Mouse (Mus musculus) neural tube, embryonic 15.5 days (tissue): ENCODE measurements around the gene Flt4. TPM values are rescaled to one million over a fixed set of nuclear protein-coding genes. Genes with fewer than 3 reads are reported as not detected.

Source experiments
- ATAC-seq: fragments of 200-750 bp; cut with Nextera tagmentation; 2 replicates; pipeline ENCODE4 v1.8.0; 2017; ENCODE audit warnings: mild to moderate bottlenecking, moderate TSS enrichment, moderate library complexity; ENCODE audit not compliant: low FRiP score
- H3K27ac ChIP-seq: fragments of 300-500 bp; sonication (generic); replicated peaks from 2 replicates; pipeline ENCODE4 v1.5.1; 2015; ENCODE audit warnings: mild to moderate bottlenecking, inconsistent platforms
- H3K27me3 ChIP-seq: fragments of 300-500 bp; sonication (generic); replicated peaks from 2 replicates; pipeline ENCODE4 v1.6.1; 2015; ENCODE audit warnings: inconsistent platforms
- H3K36me3 ChIP-seq: fragments of 300-500 bp; sonication (generic); 2 replicates; pipeline ENCODE4 v1.6.1; 2015; ENCODE audit warnings: inconsistent platforms
- H3K4me1 ChIP-seq: fragments of 300-500 bp; sonication (generic); 2 replicates; pipeline ENCODE4 v1.6.1; 2015; ENCODE audit warnings: inconsistent platforms
- H3K4me2 ChIP-seq: fragments of 300-500 bp; sonication (generic); 2 replicates; pipeline ENCODE4 v1.6.1; 2015; ENCODE audit warnings: inconsistent platforms, mild to moderate bottlenecking, moderate library complexity
- H3K4me3 ChIP-seq: fragments of 300-500 bp; sonication (generic); replicated peaks from 2 replicates; pipeline ENCODE4 v1.5.1; 2015; ENCODE audit warnings: mild to moderate bottlenecking, inconsistent platforms
- H3K9ac ChIP-seq: fragments of 300-500 bp; sonication (generic); replicated peaks from 2 replicates; pipeline ENCODE4 v1.6.1; 2015; ENCODE audit warnings: mild to moderate bottlenecking, inconsistent platforms
- H3K9me3 ChIP-seq: fragments of 300-500 bp; sonication (generic); replicated peaks from 2 replicates; pipeline ENCODE4 v1.6.1; 2016; ENCODE audit warnings: inconsistent platforms
- WGBS: fragments of 180-500 bp; shearing (Covaris S2); methylation state at CpG from one replicate; pipeline ENCODE4 v1.1.7; 2015; ENCODE audit warnings: mixed read lengths; 5-methylcytosine and 5-hydroxymethylcytosine counted together
- polyA plus RNA-seq: library from polyadenylated mRNA; unstranded; fragments of >200 nt; fragmentation: Nextera tagmentation; extraction: Ambion mirVana; gene quantifications from 2 replicates; pipeline ENCODE4 v1.2.1, GENCODE M21; 2015

Flt4 gene
- polyA plus RNA-seq, 1 experiment from 2014 or later: 1.7 TPM

DNA sequence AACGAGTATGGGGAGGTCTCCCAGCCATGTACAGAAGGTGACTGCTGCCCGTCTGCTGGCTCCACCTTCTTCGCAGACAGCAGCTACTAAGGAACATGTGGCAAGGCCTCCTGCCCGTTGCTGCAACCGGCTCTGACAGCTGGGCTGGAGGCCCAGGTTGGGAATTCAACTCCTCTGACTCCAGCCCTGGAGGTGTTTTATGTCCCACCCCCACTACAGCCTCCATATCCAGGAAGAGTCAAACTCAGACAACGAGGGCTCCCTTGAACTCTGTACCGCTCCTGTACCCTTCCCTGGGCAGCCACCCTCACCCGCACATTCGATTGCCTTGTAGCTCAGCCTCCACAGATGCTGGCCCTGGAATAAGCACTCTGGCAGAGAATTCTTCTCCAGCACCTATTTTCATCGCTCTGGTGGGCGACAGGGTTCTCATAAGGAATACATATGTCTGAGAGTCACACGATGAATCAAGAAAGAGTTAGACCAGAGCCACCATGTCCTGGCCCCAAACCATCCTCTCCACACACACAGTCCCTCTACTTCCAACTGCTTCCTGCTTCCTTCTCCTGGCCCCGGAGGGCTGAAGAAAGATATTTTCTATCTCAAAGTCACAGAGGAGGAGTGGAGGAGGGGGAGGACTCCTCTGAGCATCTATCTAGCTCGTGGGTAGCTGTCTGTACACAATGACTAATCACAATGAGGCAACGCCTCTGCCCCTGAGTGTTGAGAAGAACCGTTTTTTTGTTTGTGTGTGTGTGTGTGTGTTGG is 42.1 kb downstream of the Flt4 start:
- ATAC-seq: no peak
- WGBS: 76% methylated on average over 16 of the region's 16 CpGs
- Histone ChIP-seq H3K27ac (no peak overlapping the region), H3K27me3 (no peaks in the 10 kb centered on the region), H3K4me1 (peaks cover 4% of the 10 kb centered on the region; the same call in 1 of the 2 replicates), H3K4me2 (no peak overlapping the region), H3K4me3 (no peak overlapping the region), H3K9me3 (no peaks in the 10 kb centered on the region), H3K36me3 (no peaks in the 10 kb centered on the region), H3K9ac (no peak overlapping the region)

- H3K27me3 ChIP-seq: no peaks in the 10 kb centered on the region
- no peak overlapping the region for H3K4me3 ChIP-seq
- H3K9ac ChIP-seq: no peak overlapping the region
- WGBS: 90% methylated on average over 10 of the region's 10 CpGs
- H3K36me3 ChIP-seq: no peaks in the 10 kb centered on the region
- no peak overlapping the region for H3K4me2 ChIP-seq
- no peak for ATAC-seq
- H3K9me3 ChIP-seq: no peaks in the 10 kb centered on the region
- H3K27ac ChIP-seq: no peak overlapping the region
- peaks cover 4% of the 10 kb centered on the region; the same call in 1 of the 2 replicates for H3K4me1 ChIP-seq
Observed at GRCm38 (mm10) chr11:49651762-49652322, 42.8 kb downstream of the Flt4 start.

DNA sequence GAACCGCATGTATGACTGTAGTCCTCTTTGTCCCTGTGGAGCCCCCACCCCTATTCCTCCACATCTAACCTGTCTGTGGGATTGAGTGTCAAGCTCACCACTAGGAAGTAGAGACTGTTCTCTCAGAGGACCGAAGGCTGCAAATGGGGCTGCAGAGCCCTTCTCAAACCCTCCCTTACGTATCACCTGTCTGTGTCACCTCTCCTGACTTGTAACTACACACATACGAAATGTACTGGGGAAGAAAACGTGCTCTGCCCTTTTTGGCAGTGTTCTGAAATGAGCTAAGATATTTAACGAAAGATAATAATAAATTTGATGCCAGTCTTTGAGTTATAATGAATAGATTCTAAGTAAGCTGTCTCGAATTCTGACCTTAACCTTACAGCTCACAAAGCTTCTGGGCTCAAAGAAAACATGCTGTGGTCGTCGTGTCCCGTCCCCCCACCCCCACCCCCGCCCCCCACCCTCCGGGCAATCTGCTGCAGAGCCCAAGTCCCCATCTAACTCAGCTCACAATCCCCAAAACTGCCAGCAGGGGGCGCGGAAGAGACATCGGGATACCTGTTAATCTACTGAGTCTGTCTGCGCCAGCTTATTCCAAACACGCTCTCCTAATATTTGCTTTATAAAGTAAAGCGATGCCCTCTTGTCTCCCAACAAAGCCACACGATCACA is 43.5 kb downstream of the Flt4 start:
- Histone ChIP-seq H3K36me3 (no peaks in the 10 kb centered on the region), H3K4me1 (peaks cover 4% of the 10 kb centered on the region; the same call in 1 of the 2 replicates), H3K4me3 (no peak overlapping the region), H3K27ac (no peak overlapping the region), H3K9me3 (no peaks in the 10 kb centered on the region), H3K4me2 (peak overlapping the region; percentile 41), H3K27me3 (no peaks in the 10 kb centered on the region), H3K9ac (no peak overlapping the region)
- ATAC-seq: peak; percentile 76; the same call in 1 of the 2 replicates
- 23% methylated on average over 19 of the region's 19 CpGs for WGBS

DNA sequence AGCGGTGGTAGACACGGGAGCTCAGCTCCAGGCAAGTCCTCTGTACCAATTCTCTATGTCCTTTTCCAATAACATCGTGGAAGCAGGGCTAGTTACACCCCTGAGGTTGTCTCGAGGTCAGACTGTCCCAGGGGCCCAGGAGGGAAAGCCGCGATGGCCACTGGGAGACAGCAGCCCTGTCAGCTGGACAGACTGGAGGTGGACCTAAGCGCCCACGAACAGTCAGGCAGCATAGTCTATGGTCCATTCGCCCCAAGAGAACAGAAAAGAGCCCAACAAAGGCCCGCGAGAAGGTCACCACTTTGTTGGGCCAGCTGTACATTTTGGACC is 44.0 kb downstream of the Flt4 start:
- no peaks in the 10 kb centered on the region for H3K27me3 ChIP-seq
- peak; percentile 58; the same call in 1 of the 2 replicates for ATAC-seq
- no peak overlapping the region for H3K4me3 ChIP-seq
- H3K9me3 ChIP-seq: no peaks in the 10 kb centered on the region
- H3K36me3 ChIP-seq: no peaks in the 10 kb centered on the region
- peaks cover 4% of the 10 kb centered on the region; the same call in 1 of the 2 replicates for H3K4me1 ChIP-seq
- no peak overlapping the region for H3K9ac ChIP-seq
- H3K4me2 ChIP-seq: peak overlapping the region; percentile 41
- 38% methylated on average over 11 of the region's 11 CpGs for WGBS
- H3K27ac ChIP-seq: no peak overlapping the region

- no peaks in the 10 kb centered on the region for H3K36me3 ChIP-seq
- no peak overlapping the region for H3K27ac ChIP-seq
- no peaks in the 10 kb centered on the region for H3K27me3 ChIP-seq
- H3K4me2 ChIP-seq: no peak overlapping the region
- no peak overlapping the region for H3K9ac ChIP-seq
- H3K4me3 ChIP-seq: no peak overlapping the region
- ATAC-seq: no peak
- H3K9me3 ChIP-seq: no peaks in the 10 kb centered on the region
- peaks cover 4% of the 10 kb centered on the region; the same call in 1 of the 2 replicates for H3K4me1 ChIP-seq
- 91% methylated on average over 5 of the region's 5 CpGs for WGBS
Observed at GRCm38 (mm10) chr11:49654651-49655050, 45.6 kb downstream of the Flt4 start.

GRCm38 (mm10) chr11:49655501-49655900 is 46.4 kb downstream of the Flt4 start:
- Histone ChIP-seq H3K36me3 (no peaks in the 10 kb centered on the region), H3K9me3 (no peaks in the 10 kb centered on the region), H3K27me3 (no peaks in the 10 kb centered on the region), H3K27ac (no peak overlapping the region), H3K4me3 (no peak overlapping the region), H3K4me2 (no peak overlapping the region), H3K4me1 (peaks cover 4% of the 10 kb centered on the region; the same call in 1 of the 2 replicates), H3K9ac (no peak overlapping the region)
- no peak for ATAC-seq

GRCm38 (mm10) chr11:49658065-49658464 is 49.0 kb downstream of the Flt4 start:
- no peak for ATAC-seq
- Histone ChIP-seq H3K4me3 (no peak overlapping the region), H3K36me3 (no peaks in the 10 kb centered on the region), H3K9me3 (no peaks in the 10 kb centered on the region), H3K27me3 (no peaks in the 10 kb centered on the region), H3K4me1 (peaks cover under 1% of the 10 kb centered on the region; the same call in 1 of the 2 replicates), H3K4me2 (no peak overlapping the region), H3K27ac (no peak overlapping the region), H3K9ac (no peak overlapping the region)
- WGBS: 90% methylated on average over 4 of the region's 4 CpGs

DNA sequence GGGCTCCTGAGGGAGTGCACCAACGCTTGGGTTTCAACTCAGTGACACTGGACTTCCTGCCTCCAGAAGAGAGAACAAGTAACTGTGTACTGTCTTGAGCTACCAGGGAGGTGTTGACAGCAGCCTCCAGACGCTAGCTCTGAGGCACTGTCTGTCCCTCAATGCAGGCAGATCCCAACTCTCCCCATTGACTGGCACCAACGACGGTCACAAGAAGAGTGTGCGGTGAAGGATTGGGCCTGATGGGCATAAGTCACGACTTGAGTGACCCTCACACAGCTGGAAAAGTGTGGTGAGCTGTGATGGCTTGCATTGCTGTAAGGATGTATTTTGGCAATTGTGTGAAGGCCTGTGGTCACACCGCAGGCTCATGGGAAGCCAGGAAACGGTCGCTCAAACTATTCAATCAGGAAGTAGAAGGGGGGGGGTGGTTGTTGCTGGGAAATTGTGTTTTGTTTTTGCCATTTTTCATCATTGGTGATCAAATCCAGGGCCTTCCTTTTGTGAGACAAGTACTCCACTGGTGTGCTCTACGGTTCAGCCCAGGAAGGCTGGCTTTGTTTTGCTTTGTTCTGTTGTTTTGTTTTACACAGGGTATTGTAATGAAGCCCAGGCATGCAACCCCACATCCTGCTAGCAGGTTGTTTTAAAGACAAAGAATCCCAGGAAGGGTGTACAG is 49.9 kb downstream of the Flt4 start:
- H3K27me3 ChIP-seq: no peaks in the 10 kb centered on the region
- H3K4me2 ChIP-seq: no peak overlapping the region
- 61% methylated on average over 10 of the region's 10 CpGs for WGBS
- no peaks in the 10 kb centered on the region for H3K9me3 ChIP-seq
- H3K27ac ChIP-seq: no peak overlapping the region
- ATAC-seq: no peak
- H3K4me3 ChIP-seq: no peak overlapping the region
- no peaks in the 10 kb centered on the region for H3K36me3 ChIP-seq
- H3K4me1 ChIP-seq: no peaks in the 10 kb centered on the region
- H3K9ac ChIP-seq: no peak overlapping the region

DNA sequence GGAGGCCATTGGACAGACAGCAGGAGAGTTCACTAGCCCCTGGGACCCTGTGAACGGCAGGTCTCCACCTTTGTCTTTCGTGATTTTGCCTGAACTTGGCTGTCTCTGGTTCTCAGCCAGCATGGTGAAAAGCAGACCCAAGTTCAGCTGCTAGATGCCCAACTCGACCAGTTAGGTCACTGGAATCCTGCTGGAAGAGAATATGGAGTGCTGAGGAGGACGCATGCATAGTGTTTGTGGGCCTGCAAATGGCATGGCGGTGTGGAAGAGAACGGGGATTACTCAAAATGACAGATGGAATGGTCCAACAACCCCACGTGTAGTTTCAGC is 50.4 kb downstream of the Flt4 start:
- ATAC-seq: no peak
- Histone ChIP-seq H3K9ac (no peak overlapping the region), H3K36me3 (no peaks in the 10 kb centered on the region), H3K27ac (no peak overlapping the region), H3K4me2 (no peak overlapping the region), H3K4me1 (no peaks in the 10 kb centered on the region), H3K27me3 (no peaks in the 10 kb centered on the region), H3K9me3 (no peaks in the 10 kb centered on the region), H3K4me3 (no peak overlapping the region)
- 61% methylated on average over 7 of the region's 7 CpGs for WGBS

GRCm38 (mm10) chr11:49662292-49662780 is 53.3 kb downstream of the Flt4 start:
- ATAC-seq: no peak
- Histone ChIP-seq H3K9ac (no peak overlapping the region), H3K36me3 (no peaks in the 10 kb centered on the region), H3K4me2 (no peak overlapping the region), H3K27ac (no peak overlapping the region), H3K27me3 (no peaks in the 10 kb centered on the region), H3K4me1 (no peaks in the 10 kb centered on the region), H3K9me3 (no peaks in the 10 kb centered on the region), H3K4me3 (no peak overlapping the region)
- WGBS: 61% methylated on average over 15 of the region's 15 CpGs

GRCm38 (mm10) chr11:49663310-49663709 is 54.2 kb downstream of the Flt4 start, which contains the start of gene Scgb3a1:
Gene Scgb3a1, plus strand, starts transcription at chr11:49663610.
- Histone ChIP-seq H3K4me3 (no peak within 1 kb of the TSS), H3K4me2 (no peak within 1 kb of the TSS), H3K36me3 (no peaks in the 10 kb centered on the region), H3K27ac (no peak within 1 kb of the TSS), H3K27me3 (no peaks in the 10 kb centered on the region), H3K9me3 (no peaks in the 10 kb centered on the region), H3K4me1 (no peaks in the 10 kb centered on the region), H3K9ac (no peak within 1 kb of the TSS)
- WGBS: 88% methylated on average over 5 of the region's 5 CpGs
- no peak for ATAC-seq
